Mouse (Mus musculus) retina, postnatal 7 days (tissue): ENCODE measurements around the gene Mbd6.

Source experiments
- DNase-seq: peaks from one replicate; pipeline ENCODE4 v3.0.0-alpha.2; 2012; ENCODE audit warnings: low read depth, low spot score

The Mbd6 gene

GRCm38 (mm10) chr10:127288328-127288799 lies 454 bp downstream of the Mbd6 start:
- DNase-seq = no peak

DNA sequence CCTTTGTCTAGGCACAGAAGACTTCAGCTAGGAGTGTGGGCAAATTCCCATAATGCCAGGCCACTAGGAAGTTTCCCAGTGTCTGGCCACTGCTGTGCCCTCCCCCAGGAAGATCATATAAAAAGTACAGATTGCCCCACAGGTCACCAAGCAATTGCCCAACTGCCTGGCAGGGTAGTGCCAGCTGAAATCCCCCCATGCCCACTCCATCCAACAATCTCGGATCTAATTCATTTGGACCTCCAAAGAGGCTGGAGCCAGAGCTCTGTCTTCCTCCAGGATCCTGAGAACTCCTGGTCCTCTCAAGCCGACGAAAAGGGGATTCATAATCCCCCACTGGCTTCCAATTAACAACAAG lies 903 bp downstream of the Mbd6 start:
- no peak for DNase-seq

DNA sequence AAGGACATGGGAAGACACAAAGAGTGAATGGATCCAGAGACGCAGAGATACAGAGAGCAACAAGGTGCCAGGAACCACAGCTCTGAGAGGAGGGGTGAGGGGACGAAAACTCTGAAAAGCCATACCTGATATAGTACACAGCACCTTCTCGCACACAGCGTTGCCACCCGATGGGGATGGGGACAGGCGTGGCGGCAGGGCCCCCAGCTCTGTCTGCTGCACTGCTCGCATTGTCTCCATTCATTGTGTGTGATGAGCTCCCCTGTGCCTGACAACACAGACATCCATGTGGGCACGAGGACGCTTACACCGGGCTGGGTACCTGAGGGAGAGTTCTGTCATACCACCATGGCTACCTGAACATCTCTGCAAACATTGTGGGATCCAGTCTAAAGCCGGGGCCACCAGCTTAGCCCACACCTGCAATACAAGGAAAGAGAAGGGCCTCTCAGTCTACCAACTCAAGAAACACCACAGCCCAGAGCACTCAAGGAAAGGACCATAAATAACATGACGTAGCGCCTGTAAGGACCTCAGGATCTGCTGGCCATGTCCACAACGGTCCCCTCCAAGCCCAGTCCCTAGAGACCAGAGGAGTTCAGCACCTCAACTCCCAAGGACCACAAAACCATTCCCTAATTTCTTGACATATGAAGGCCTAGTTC lies 1.4 kb downstream of the Mbd6 start:
- DNase-seq = no peak

DNA sequence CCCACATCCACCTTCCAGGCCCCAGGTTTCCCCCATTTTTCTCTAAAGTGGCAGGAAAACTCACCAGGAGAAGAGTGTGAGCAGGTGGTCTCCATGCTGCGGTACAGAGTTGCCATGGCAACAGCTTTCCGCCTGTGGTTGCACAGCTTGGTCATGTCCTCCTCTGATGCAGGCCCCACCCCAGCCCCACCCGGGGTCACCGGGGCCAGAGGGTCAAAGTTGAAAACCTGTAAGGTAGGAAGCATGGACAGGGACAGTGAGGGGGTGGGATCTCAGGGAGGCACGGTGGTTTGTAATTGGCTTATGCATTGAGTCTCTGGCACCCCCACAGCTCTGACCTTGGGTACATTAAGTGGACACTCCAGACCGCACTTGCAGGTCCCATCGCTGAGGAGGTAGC lies 2.1 kb downstream of the Mbd6 start:
- DNase-seq = no peak

DNA sequence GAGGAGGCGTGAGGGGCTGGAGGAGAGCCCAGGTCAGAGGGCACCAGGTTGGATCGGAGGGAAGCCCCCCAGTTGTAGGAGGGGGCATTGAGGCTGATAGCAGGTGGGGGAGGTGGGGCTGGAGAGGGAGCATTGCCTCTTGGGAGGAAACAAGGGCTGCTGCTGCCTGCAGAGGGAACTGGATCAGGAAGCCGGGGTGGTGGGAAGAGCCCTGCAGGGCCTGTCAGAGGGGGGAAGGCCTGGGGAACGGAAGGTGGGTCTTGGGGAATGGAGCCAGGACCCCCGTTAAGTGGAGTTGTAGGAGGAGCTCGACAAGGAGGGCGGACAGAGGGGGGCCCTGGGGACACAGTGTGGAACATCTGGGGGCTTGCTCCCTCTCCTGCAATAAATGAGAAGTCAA lies 2.6 kb downstream of the Mbd6 start:
- DNase-seq = no peak

GRCm38 (mm10) chr10:127285644-127286043 lies 3.2 kb downstream of the Mbd6 start:
- no peak for DNase-seq

- no peak for DNase-seq
Measured at GRCm38 (mm10) chr10:127284724-127285500, 3.9 kb downstream of the Mbd6 start.

DNA sequence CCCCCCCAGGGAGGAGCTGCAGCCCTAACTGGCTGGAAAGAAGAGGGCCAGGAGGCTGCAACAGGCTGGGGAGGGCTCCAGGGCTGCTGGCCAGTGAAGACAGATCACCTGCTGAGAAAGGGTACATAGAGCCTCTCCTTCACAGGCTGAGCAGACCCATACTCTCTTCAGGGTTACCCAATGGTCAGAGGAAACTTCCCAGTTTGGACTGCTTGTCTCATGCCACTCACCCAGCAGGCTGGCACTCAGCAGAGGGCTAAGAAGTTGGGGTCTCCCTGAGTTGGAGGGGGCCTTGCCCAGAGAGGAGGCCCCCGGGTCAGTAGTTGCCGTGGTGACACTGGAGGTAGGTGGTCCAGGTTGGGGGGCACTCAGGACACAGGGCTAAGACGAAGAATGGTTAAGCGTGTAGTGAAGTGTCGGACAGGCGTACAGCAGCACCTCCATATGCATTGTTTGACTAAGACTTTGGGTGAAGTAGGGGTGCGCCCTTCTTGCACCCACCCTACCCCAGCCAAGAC lies 4.7 kb downstream of the Mbd6 start:
- DNase-seq = no peak

DNA sequence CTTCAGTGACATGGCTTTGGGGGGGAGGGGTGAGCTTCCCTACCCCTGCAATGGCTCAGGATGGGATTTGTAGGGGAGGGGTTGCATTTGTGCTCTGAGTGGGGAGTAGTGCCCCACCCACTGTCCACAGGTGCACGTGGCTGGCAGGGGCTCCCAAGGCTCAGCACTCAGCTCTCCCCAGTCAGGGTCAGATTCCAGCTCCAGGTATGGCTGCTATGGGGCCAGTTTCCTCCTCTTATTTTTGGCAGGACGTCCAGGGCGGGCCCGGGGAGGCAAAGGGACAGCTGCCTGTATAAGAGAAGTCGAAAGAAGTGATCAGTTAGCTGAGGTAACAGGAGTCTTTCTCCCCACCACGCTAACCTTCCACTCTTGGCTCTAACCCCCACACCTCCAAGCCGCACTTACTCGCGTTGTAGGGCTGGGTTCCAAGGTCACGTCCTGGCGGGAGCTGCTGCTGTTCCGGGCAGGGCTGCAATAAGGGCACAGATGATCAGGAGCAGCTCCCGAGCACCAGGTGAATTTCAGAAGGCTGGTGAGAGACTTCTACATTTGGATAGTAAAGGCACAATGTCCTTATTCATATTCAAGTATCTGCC lies 6.1 kb downstream of the Mbd6 start:
- DNase-seq = no peak

DNA sequence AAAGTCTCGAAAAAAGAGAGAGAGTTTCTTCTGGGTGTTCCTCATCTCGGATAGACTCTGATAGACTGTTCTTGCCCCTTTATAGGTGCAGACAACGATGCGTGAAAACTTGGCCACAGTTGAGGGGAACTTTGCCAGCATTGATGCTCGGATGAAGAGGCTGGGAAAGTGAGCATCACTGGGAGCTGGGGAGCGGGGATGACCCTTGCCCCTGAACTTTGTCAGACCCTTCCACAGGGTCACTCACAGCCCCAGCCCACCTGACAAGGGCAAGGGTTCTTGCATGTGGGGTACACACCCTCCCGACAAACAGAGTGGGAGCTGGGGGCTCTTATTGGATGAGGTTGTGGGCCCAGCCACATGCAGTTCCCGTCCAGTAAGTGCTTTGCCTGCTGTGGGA lies 7.5 kb downstream of the Mbd6 start:
- DNase-seq = no peak

- no peak for DNase-seq
Measured at GRCm38 (mm10) chr10:127279730-127280129, 9.1 kb downstream of the Mbd6 start.

GRCm38 (mm10) chr10:127274261-127275022 lies 14.4 kb downstream of the Mbd6 start:
- DNase-seq = no peak

- DNase-seq = no peak
Measured at GRCm38 (mm10) chr10:127272371-127272770, 16.4 kb downstream of the Mbd6 start.

- DNase-seq = no peak
Measured at GRCm38 (mm10) chr10:127269884-127270283, 18.9 kb downstream of the Mbd6 start.

DNA sequence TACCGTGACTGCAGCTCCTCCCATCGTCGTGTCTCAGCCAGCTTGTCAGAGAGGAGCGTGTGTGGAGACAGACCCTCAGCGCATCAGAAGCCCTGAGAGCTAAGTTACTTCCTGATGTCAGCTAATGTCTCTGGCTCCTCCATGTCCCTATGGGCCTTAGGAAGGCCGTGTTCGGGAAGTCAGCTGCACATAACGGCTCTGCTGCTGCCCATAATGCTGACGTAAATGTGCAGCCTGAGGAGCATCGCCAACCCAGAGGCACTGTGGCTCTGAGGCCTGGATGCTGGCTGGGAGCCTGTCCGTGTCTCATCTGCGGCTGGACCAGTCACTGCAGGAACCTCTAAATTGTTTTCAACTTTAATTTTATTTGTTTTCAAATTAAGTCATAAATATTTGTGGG lies 19.8 kb downstream of the Mbd6 start:
- DNase-seq = no peak

GRCm38 (mm10) chr10:127268401-127268800 lies 20.4 kb downstream of the Mbd6 start:
- DNase-seq = no peak

DNA sequence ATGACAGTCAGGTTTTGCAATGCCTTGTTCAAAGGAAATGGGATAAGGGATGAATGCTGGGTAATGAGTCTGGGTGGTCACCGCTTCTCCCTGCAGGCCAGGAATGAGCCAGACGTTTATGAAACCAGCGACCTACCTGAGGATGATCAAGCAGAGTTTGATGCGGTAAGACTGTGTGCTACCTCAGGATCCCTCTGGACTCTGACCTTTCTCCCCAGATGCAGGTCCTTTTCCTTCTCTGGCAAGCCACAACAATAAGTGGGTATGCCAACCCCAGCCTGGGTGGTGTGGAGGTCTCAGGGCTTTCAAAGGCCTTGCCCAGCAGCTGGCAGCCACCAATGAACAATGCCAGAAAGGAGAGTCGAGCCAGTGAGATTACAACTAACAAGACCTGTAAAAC lies 21.5 kb downstream of the Mbd6 start:
- DNase-seq = no peak

DNA sequence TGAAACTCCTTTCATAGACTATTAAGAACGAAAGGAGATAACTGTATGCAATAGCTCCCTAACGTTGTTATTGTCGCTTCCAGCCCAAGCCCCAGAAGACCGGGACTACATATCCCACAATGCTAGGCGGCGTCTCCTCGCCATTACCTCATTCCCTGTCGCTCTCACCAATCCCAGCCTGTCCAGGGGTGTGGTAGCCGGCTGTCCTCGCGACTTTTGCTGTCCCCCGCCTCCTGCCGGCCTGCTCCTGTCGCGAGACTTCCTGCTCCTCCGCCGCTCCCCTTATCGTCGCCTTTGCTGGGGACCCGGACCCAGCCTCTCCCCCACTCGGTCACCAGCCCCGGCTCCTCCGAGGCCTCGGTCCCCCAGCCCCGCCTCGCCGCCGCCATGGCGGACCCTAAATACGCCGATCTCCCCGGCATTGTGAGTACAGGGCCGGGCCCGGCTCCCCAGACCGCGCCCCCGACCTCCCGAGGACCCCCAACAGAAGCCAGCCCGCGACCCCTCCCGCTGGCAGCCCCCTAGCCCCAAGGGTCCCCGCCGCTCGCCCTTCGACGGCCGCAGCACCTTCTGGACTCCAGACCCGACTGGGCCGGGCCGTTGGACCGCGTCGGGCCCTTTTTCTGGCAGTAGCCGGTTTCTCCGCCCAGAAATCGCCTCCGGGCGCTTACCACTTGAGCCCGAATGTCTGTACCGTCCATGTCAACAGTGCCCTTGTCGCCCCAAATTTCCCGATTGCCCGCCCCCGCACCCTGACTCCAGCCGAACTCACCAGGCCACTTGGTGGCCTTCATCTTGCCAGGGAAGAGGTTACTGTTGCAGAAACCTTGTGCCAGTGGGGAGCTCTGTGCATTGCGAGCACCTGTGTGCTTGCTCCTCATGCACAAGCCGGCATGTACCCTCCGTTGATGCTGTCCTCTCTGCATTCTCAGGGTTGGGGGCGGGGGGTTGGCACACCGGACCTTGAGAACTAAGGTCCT lies 22.4 kb downstream of the Mbd6 start, which contains the start of gene Dctn2:
TSS of gene Dctn2 (plus strand) at position 257 of the 980 bp plus-strand sequence.
- peak; percentile 84 for DNase-seq

DNA sequence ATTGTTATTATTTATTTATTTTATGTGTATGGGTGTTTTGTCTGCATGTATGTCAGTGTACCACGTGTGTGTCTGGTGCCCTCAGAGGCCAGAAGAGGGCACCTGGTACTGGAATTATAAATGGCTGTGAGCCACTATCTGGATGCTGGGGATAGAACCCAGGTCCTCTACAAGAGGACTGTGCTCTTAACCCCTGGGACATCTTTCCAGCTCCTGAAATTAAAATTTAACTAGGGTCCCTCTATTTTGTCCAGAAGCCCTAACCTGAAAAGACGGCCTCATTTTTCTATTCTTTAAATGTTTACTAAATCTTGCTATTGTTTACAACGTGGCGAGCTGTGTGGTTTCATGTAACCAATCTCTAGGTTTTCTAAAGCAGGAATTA lies 23.1 kb downstream of the Mbd6 start:
- DNase-seq = no peak

DNA sequence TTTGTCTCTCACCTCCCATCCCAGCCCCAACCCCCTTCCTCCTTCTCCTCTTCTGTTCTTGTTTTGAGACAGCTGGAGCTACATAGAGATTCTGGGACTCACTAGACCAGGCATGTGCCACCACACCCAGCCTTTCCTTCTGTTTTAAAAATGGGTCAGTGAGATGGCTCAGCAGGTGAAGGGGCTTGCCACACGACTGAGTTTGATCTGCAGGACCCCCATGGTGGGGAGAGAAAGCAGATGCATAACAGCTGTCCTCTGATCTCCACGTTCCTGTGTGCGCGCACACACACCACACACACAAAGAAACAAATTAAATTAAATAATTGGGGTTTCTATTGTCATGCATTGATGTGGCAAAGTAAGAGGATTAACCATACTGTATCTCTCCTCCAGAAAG lies 23.8 kb downstream of the Mbd6 start:
- DNase-seq = no peak

DNA sequence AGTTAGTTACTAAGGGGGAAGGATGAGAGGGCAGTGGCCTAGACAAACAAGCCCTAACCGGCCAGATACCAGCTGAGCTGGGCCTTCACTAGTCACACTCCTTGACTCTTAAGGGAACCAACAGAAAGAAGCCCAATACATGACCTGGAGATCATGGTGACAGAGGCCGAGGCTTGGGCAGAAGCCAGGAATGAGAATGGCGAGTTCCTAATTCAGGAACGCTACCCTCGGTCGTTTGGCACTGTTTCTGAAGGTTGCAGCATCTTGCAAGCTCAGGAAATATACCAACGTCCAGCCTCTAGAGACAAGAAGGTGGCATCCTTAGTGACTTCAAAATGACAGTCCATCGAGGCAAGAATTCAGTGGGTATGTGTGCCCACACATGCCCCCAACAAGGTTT lies 24.5 kb downstream of the Mbd6 start:
- DNase-seq = no peak
